Mouse (Mus musculus): Measurements from ENCODE around the gene Cemip. TPM values are rescaled to one million over a fixed set of nuclear protein-coding genes. Genes with fewer than 3 reads are reported as not detected.

Cemip gene
- polyA plus RNA-seq, 1 experiment, result 11.2 TPM

DNA sequence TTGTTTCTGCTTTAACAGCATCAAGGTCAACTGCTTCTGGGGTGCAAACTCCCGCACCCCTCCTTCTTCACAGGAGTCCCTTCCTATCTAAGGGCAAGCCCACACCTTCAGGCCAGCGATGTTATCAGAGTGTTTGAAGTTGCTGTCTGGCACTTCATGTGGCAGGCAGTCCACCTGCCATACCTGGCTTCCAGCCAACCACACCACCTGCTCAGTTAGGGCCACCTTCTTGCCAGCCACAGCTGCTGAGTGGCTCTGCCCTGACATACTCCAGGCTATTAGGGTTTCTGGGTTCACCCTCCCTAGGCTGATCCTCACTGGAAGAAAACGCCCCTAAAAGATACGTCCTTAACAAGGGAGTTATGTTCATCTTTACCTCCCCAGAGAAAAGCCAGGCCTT, 60.2 kb downstream of the Cemip start:
- H3K4me2 ChIP-seq (ENCODE audit: low read depth), result no peak overlapping the region
- H3K4me3 ChIP-seq, result no peak overlapping the region
- H3K79me2 ChIP-seq (ENCODE audit: control insufficient read depth, insufficient read depth), result no peaks in the 10 kb centered on the region
- no peaks in the 10 kb centered on the region for H3K27me3 ChIP-seq (ENCODE audit: control insufficient read depth, insufficient read depth, insufficient read length)
- H3ac ChIP-seq (ENCODE audit: control insufficient read depth, insufficient read length), result no peak overlapping the region
- no peak for TF ChIP-seq USF1 (IDR thresholded peaks at IDR 0.05; ENCODE audit: low read depth)
- no peak for TF ChIP-seq SRF (IDR thresholded peaks at IDR 0.05; ENCODE audit: control insufficient read depth, insufficient read length, low read depth)
- peak in 2 of 3 experiments; percentile 90 to 99 for TF ChIP-seq MYOD1 (IDR thresholded peaks at IDR 0.05; ENCODE audit: control insufficient read depth in 1 of 3, insufficient read length in 2 of 3, low read depth in 2 of 3)
- peak; percentile 87 for TF ChIP-seq TCF12 (IDR thresholded peaks at IDR 0.05; ENCODE audit: insufficient read depth, poor library complexity, severe bottlenecking)
- peak; percentile 57 to 98 (median 93) for TF ChIP-seq MYOG (IDR thresholded peaks at IDR 0.05; ENCODE audit: control insufficient read depth in 1 of 3, insufficient read depth in 1 of 3, insufficient read length in 2 of 3, low read depth in 2 of 3)
- TF ChIP-seq CEBPB (IDR thresholded peaks at IDR 0.05; ENCODE audit: insufficient read depth, poor library complexity, severe bottlenecking), result no peak
- TF ChIP-seq TCF3 (IDR thresholded peaks at IDR 0.05; ENCODE audit: insufficient read length, low read depth), result peak; percentile 68
- no peak for TF ChIP-seq REST (IDR thresholded peaks at IDR 0.05; ENCODE audit: insufficient read depth, insufficient read length)
- TF ChIP-seq E2F4 (IDR thresholded peaks at IDR 0.05; ENCODE audit: insufficient read depth), result no peak
- no peaks in the 10 kb centered on the region for H3K36me3 ChIP-seq (ENCODE audit: control insufficient read depth, insufficient read depth)

DNA sequence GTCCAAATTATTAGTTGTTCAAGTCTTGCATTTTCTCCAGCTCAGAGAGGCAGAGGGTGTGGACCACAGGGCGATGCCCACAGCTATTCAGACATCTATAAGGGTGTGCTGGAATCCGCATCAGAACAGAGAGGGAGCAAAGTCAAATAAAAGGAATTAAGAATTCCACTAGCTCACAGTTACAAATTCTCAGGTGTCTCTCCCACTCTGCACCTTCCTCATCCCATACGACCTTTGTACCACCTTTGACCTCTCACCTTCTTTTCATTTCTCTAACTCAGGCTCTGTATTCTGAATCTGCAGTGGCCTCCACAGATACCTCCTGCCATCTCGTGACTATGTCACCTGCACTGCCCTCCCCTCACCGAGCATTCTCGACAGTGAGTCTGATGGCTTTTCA, 62.8 kb downstream of the Cemip start:
- Histone ChIP-seq H3ac (ENCODE audit: control insufficient read depth, insufficient read length) (no peak overlapping the region), H3K36me3 (ENCODE audit: control insufficient read depth, insufficient read depth) (no peaks in the 10 kb centered on the region), H3K79me2 (ENCODE audit: control insufficient read depth, insufficient read depth) (no peaks in the 10 kb centered on the region), H3K4me2 (ENCODE audit: low read depth) (no peak overlapping the region), H3K27me3 (ENCODE audit: control insufficient read depth, insufficient read depth, insufficient read length) (no peaks in the 10 kb centered on the region), H3K4me3 (no peak overlapping the region)
- no peak for TF ChIP-seq POLR2AphosphoS2 (IDR thresholded peaks at IDR 0.05; ENCODE audit: insufficient read length, low read depth)
- TF ChIP-seq POLR2A (IDR thresholded peaks at IDR 0.05; ENCODE audit: insufficient read length, low read depth), result no peak
- no peak for TF ChIP-seq MAX (IDR thresholded peaks at IDR 0.05; ENCODE audit: low read depth)
- no peak for TF ChIP-seq E2F4 (IDR thresholded peaks at IDR 0.05; ENCODE audit: insufficient read depth)
- no peak for TF ChIP-seq TCF12 (IDR thresholded peaks at IDR 0.05; ENCODE audit: insufficient read depth, poor library complexity, severe bottlenecking)
- TF ChIP-seq MYOD1 (IDR thresholded peaks at IDR 0.05; ENCODE audit: control insufficient read depth in 1 of 3, insufficient read length in 2 of 3, low read depth in 2 of 3), result no peak
- no peak for TF ChIP-seq USF1 (IDR thresholded peaks at IDR 0.05; ENCODE audit: low read depth)
- TF ChIP-seq MYOG (IDR thresholded peaks at IDR 0.05; ENCODE audit: control insufficient read depth in 1 of 3, insufficient read depth in 1 of 3, insufficient read length in 2 of 3, low read depth in 2 of 3), result no peak
- no peak for TF ChIP-seq SRF (IDR thresholded peaks at IDR 0.05; ENCODE audit: control insufficient read depth, insufficient read length, low read depth)
- TF ChIP-seq CEBPB (IDR thresholded peaks at IDR 0.05; ENCODE audit: insufficient read depth, poor library complexity, severe bottlenecking), result no peak
- TF ChIP-seq TCF3 (IDR thresholded peaks at IDR 0.05; ENCODE audit: insufficient read length, low read depth), result no peak
- no peak for TF ChIP-seq REST (IDR thresholded peaks at IDR 0.05; ENCODE audit: insufficient read depth, insufficient read length)

DNA sequence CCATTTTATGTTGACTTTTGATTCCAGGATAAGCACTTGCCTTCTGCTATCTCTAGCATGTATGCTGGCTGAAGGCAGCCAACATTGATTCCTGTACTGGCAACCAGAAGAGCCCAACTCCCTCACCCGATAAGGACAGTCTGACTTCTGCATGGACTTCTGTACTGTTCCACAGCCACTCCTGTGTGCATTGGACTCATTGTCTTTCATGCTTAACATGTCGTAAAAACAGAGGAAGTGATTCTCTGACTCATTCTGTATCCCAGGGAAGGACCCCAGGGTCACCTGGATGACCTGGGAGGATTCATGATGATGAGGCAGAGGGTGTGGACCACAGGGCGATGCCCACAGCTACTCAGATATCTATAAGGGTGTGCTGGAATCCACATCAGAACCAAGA, 63.8 kb downstream of the Cemip start:
- Histone ChIP-seq H3ac (ENCODE audit: control insufficient read depth, insufficient read length) (no peak overlapping the region), H3K79me2 (ENCODE audit: control insufficient read depth, insufficient read depth) (no peaks in the 10 kb centered on the region), H3K4me2 (ENCODE audit: low read depth) (no peak overlapping the region), H3K4me3 (no peak overlapping the region), H3K27me3 (ENCODE audit: control insufficient read depth, insufficient read depth, insufficient read length) (no peaks in the 10 kb centered on the region), H3K36me3 (ENCODE audit: control insufficient read depth, insufficient read depth) (no peaks in the 10 kb centered on the region)
- no peak for TF ChIP-seq SRF (IDR thresholded peaks at IDR 0.05; ENCODE audit: control insufficient read depth, insufficient read length, low read depth)
- TF ChIP-seq TCF3 (IDR thresholded peaks at IDR 0.05; ENCODE audit: insufficient read length, low read depth), result no peak
- no peak for TF ChIP-seq CEBPB (IDR thresholded peaks at IDR 0.05; ENCODE audit: insufficient read depth, poor library complexity, severe bottlenecking)
- TF ChIP-seq MAX (IDR thresholded peaks at IDR 0.05; ENCODE audit: low read depth), result no peak
- TF ChIP-seq MYOG (IDR thresholded peaks at IDR 0.05; ENCODE audit: control insufficient read depth in 1 of 3, insufficient read depth in 1 of 3, insufficient read length in 2 of 3, low read depth in 2 of 3), result no peak
- TF ChIP-seq REST (IDR thresholded peaks at IDR 0.05; ENCODE audit: insufficient read depth, insufficient read length), result no peak
- TF ChIP-seq POLR2AphosphoS2 (IDR thresholded peaks at IDR 0.05; ENCODE audit: insufficient read length, low read depth), result no peak
- no peak for TF ChIP-seq POLR2A (IDR thresholded peaks at IDR 0.05; ENCODE audit: insufficient read length, low read depth)

DNA sequence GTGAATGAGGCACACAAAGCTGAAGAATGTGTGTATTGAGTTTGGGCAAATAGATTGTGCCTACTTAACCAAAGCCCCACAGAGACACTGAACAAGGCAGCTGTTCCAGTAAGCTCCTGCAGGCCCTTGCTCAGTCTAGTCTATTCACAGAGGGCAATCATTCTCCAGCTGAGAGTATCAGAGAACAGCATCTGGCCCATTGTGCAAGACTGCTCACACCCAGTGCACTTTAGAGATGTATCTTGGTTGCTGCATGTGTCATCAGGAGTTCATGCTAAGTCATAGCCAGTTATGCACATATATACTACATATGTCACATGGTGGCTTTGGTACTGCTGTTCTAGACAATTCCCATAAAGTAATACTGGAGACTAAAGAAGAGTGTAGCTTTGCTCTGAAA, 66.9 kb downstream of the Cemip start:
- Histone ChIP-seq H3K4me3 (no peak overlapping the region), H3K27me3 (ENCODE audit: control insufficient read depth, insufficient read depth, insufficient read length) (no peaks in the 10 kb centered on the region), H3K36me3 (ENCODE audit: control insufficient read depth, insufficient read depth) (no peaks in the 10 kb centered on the region), H3K79me2 (ENCODE audit: control insufficient read depth, insufficient read depth) (no peaks in the 10 kb centered on the region), H3K4me2 (ENCODE audit: low read depth) (no peak overlapping the region), H3ac (ENCODE audit: control insufficient read depth, insufficient read length) (no peak overlapping the region)
- TF ChIP-seq CEBPB (IDR thresholded peaks at IDR 0.05; ENCODE audit: insufficient read depth, poor library complexity, severe bottlenecking) (peak; percentile 61; the same call in 1 of the 2 replicates), POLR2A (IDR thresholded peaks at IDR 0.05; ENCODE audit: insufficient read length, low read depth) (no peak), MAX (IDR thresholded peaks at IDR 0.05; ENCODE audit: low read depth) (no peak), TCF3 (IDR thresholded peaks at IDR 0.05; ENCODE audit: insufficient read length, low read depth) (no peak), MYOG (IDR thresholded peaks at IDR 0.05; ENCODE audit: control insufficient read depth in 1 of 3, insufficient read depth in 1 of 3, insufficient read length in 2 of 3, low read depth in 2 of 3) (no peak), E2F4 (IDR thresholded peaks at IDR 0.05; ENCODE audit: insufficient read depth) (no peak), SRF (IDR thresholded peaks at IDR 0.05; ENCODE audit: control insufficient read depth, insufficient read length, low read depth) (no peak), USF1 (IDR thresholded peaks at IDR 0.05; ENCODE audit: low read depth) (no peak), TCF12 (IDR thresholded peaks at IDR 0.05; ENCODE audit: insufficient read depth, poor library complexity, severe bottlenecking) (peak; percentile 4), POLR2AphosphoS2 (IDR thresholded peaks at IDR 0.05; ENCODE audit: insufficient read length, low read depth) (no peak), REST (IDR thresholded peaks at IDR 0.05; ENCODE audit: insufficient read depth, insufficient read length) (no peak), MYOD1 (IDR thresholded peaks at IDR 0.05; ENCODE audit: control insufficient read depth in 1 of 3, insufficient read length in 2 of 3, low read depth in 2 of 3) (peak in 1 of 3 experiments; percentile 19)
